Mouse (Mus musculus): ENCODE results near the gene Ttc23.

DNA sequence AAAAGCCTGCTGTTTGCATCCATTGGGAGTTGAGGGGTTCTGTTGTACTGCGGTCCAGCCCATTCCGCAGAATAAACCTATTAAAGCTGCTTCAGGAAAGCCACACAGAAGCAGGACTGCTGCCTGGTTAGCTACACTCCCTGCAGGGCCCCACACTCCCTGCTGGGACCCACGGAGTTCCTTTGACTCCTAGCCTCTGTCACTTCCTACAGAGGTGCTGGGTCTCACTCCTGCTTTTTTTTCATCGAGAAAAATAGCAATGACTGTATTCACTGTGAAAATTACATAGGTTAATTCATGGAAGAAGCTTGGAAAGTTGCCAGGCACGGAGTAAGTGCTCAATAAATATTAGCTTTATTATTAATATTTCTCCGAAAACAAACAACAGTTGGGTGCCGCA, 146.2 kb downstream of the Ttc23 start:
- TF ChIP-seq POLR2A (IDR thresholded peaks at IDR 0.05; ENCODE audit: insufficient read depth, low read length) (no peak), CTCF (IDR thresholded peaks at IDR 0.05; ENCODE audit: low read depth, low read length) (no peak)
